Mouse (Mus musculus): ENCODE measurements around the gene Eml2. TPM values are rescaled to one million over a fixed set of nuclear protein-coding genes. Genes with fewer than 3 reads are reported as not detected.

The Eml2 gene
- polyA plus RNA-seq, 1 experiment from 2014 or later = 6.4 TPM

MicroRNAs within 50 kb of the gene (microRNA counts, 519-probe panel; counts per million panel counts)
- 177 counts per million, percentile 53 among the panel's probes with 10 or more counts for microRNA mmu-miR-330

Small RNA genes lying within 50 kb of the gene (microRNA-seq; reads per million reads assigned to microRNA genes)
- 458 reads per million, percentile 70 among the genes with 10 or more reads in this experiment for gene Mir330

Other genes with a start within 250 kb of the Eml2 start
- 0.68 and 0.69 TPM in 2 replicates for gene Nanos2, start 189.0 kb upstream of the Eml2 start, polyA plus RNA-seq (2015; fragmentation: Nextera tagmentation; extraction: Ambion mirVana)
- 2.8 TPM in 2 replicates for gene Mypop, start 185.2 kb upstream of the Eml2 start, polyA plus RNA-seq (2015; fragmentation: Nextera tagmentation; extraction: Ambion mirVana)
- gene Irf2bp1, start 172.4 kb upstream of the Eml2 start, polyA plus RNA-seq (2015; fragmentation: Nextera tagmentation; extraction: Ambion mirVana) = 22.1 and 23.3 TPM in 2 replicates
- not detected in 2 replicates for gene Foxa3, start 152.9 kb upstream of the Eml2 start, polyA plus RNA-seq (2015; fragmentation: Nextera tagmentation; extraction: Ambion mirVana)
- gene Sympk, start 152.0 kb upstream of the Eml2 start, polyA plus RNA-seq (2015; fragmentation: Nextera tagmentation; extraction: Ambion mirVana) = 34.3 and 36.7 TPM in 2 replicates
- gene Rsph6a, start 121.7 kb upstream of the Eml2 start, polyA plus RNA-seq (2015; fragmentation: Nextera tagmentation; extraction: Ambion mirVana) = not detected in 2 replicates
- 20.6 and 22.6 TPM in 2 replicates for gene Dmwd, start 100.2 kb upstream of the Eml2 start, polyA plus RNA-seq (2015; fragmentation: Nextera tagmentation; extraction: Ambion mirVana)
- 8.3 and 9.4 TPM in 2 replicates for gene Dmpk, start 92.6 kb upstream of the Eml2 start, polyA plus RNA-seq (2015; fragmentation: Nextera tagmentation; extraction: Ambion mirVana)
- gene Six5, start 81.8 kb upstream of the Eml2 start, polyA plus RNA-seq (2015; fragmentation: Nextera tagmentation; extraction: Ambion mirVana) = 3.5 and 4.1 TPM in 2 replicates
- 1.2 and 1.4 TPM in 2 replicates for gene Gm4969, start 58.1 kb upstream of the Eml2 start, polyA plus RNA-seq (2015; fragmentation: Nextera tagmentation; extraction: Ambion mirVana)
- gene Fbxo46, start 56.6 kb upstream of the Eml2 start, polyA plus RNA-seq (2015; fragmentation: Nextera tagmentation; extraction: Ambion mirVana) = 19.1 and 22.2 TPM in 2 replicates
- 16.5 and 17.7 TPM in 2 replicates for gene Qpctl, start 27.1 kb upstream of the Eml2 start, polyA plus RNA-seq (2015; fragmentation: Nextera tagmentation; extraction: Ambion mirVana)
- gene Snrpd2, start 26.7 kb upstream of the Eml2 start, polyA plus RNA-seq (2015; fragmentation: Nextera tagmentation; extraction: Ambion mirVana) = 159 and 164 TPM in 2 replicates
- 5.2 and 6.6 TPM in 2 replicates for gene Gipr, start 10.3 kb upstream of the Eml2 start, polyA plus RNA-seq (2015; fragmentation: Nextera tagmentation; extraction: Ambion mirVana)
- 1.2 and 1.3 TPM in 2 replicates for gene Gpr4, start 36.1 kb downstream of the Eml2 start, polyA plus RNA-seq (2015; fragmentation: Nextera tagmentation; extraction: Ambion mirVana)
- gene Opa3, start 51.9 kb downstream of the Eml2 start, polyA plus RNA-seq (2015; fragmentation: Nextera tagmentation; extraction: Ambion mirVana) = 42.1 and 47.5 TPM in 2 replicates
- gene Vasp, start 95.4 kb downstream of the Eml2 start, polyA plus RNA-seq (2015; fragmentation: Nextera tagmentation; extraction: Ambion mirVana) = 31.0 and 32.7 TPM in 2 replicates
- gene Ppm1n, start 103.6 kb downstream of the Eml2 start, polyA plus RNA-seq (2015; fragmentation: Nextera tagmentation; extraction: Ambion mirVana) = 0.18 and 0.80 TPM in 2 replicates
- 87.9 and 92.4 TPM in 2 replicates for gene Rtn2, start 106.2 kb downstream of the Eml2 start, polyA plus RNA-seq (2015; fragmentation: Nextera tagmentation; extraction: Ambion mirVana)
- gene Fosb, start 133.6 kb downstream of the Eml2 start, polyA plus RNA-seq (2015; fragmentation: Nextera tagmentation; extraction: Ambion mirVana) = 0.06 TPM in 1 of 2 replicates, not detected in the other
- gene Ercc1, start 168.4 kb downstream of the Eml2 start, polyA plus RNA-seq (2015; fragmentation: Nextera tagmentation; extraction: Ambion mirVana) = 88.0 and 96.4 TPM in 2 replicates
- 21.4 and 23.2 TPM in 2 replicates for gene Cd3eap, start 183.1 kb downstream of the Eml2 start, polyA plus RNA-seq (2015; fragmentation: Nextera tagmentation; extraction: Ambion mirVana)
- gene Ppp1r13l, start 183.3 kb downstream of the Eml2 start, polyA plus RNA-seq (2015; fragmentation: Nextera tagmentation; extraction: Ambion mirVana) = 3.6 and 4.1 TPM in 2 replicates
- 20.4 and 24.9 TPM in 2 replicates for gene Ercc2, start 205.6 kb downstream of the Eml2 start, polyA plus RNA-seq (2015; fragmentation: Nextera tagmentation; extraction: Ambion mirVana)
- 1.5 and 2.6 TPM in 2 replicates for gene Klc3, start 227.7 kb downstream of the Eml2 start, polyA plus RNA-seq (2015; fragmentation: Nextera tagmentation; extraction: Ambion mirVana)
- gene Ckm, start 228.4 kb downstream of the Eml2 start, polyA plus RNA-seq (2015; fragmentation: Nextera tagmentation; extraction: Ambion mirVana) = not detected in 2 replicates